Mouse (Mus musculus) common myeloid progenitor, adult 5-6 weeks (primary cell): ENCODE data around the gene Hoxa11. TPM values are rescaled to one million over a fixed set of nuclear protein-coding genes. Genes with fewer than 3 reads are reported as not detected.

Experiments used
- total RNA-seq: library from RNA; stranded (forward); fragments of 200-1000, 187-1606 nt; gene quantifications from 2 replicates; pipeline ENCODE4 v1.2.3, GENCODE M21; 2017

The Hoxa11 gene
- total RNA-seq, 1 experiment from 2014 or later = not detected

Other genes with a start within 250 kb of the Hoxa11 start
- 127 and 171 TPM in 2 replicates for gene Skap2, start 233.3 kb downstream of the Hoxa11 start, total RNA-seq
- not detected in 2 replicates for gene Hoxa1, start 87.5 kb downstream of the Hoxa11 start, total RNA-seq
- gene Hoxa2, start 81.0 kb downstream of the Hoxa11 start, total RNA-seq = not detected in 2 replicates
- not detected in 2 replicates for gene 5730596B20Rik, start 68.3 kb downstream of the Hoxa11 start, total RNA-seq
- gene Hoxa4, start 54.1 kb downstream of the Hoxa11 start, total RNA-seq = 0.27 and 1.5 TPM in 2 replicates
- 3.6 and 3.9 TPM in 2 replicates for gene Hoxa5, start 41.2 kb downstream of the Hoxa11 start, total RNA-seq
- 3.0 TPM in 1 of 2 replicates, not detected in the other for gene Hoxa6, start 37.1 kb downstream of the Hoxa11 start, total RNA-seq
- 1.1 and 2.8 TPM in 2 replicates for gene Hoxa3, start 32.5 kb downstream of the Hoxa11 start, total RNA-seq
- not detected in 2 replicates for gene Gm28308, start 32.5 kb downstream of the Hoxa11 start, total RNA-seq
- 10.6 and 17.7 TPM in 2 replicates for gene Hoxa7, start 24.0 kb downstream of the Hoxa11 start, total RNA-seq
- 46.4 and 56.2 TPM in 2 replicates for gene Hoxa9, start 14.7 kb downstream of the Hoxa11 start, total RNA-seq
- gene Hoxa10, start 5.0 kb downstream of the Hoxa11 start, total RNA-seq = 1.6 and 2.3 TPM in 2 replicates
- not detected in 2 replicates for gene Hoxa13, start 15.1 kb upstream of the Hoxa11 start, total RNA-seq
- not detected in 2 replicates for gene Evx1, start 67.7 kb upstream of the Hoxa11 start, total RNA-seq